Mouse (Mus musculus): ENCODE data around the gene Neurod6. TPM values are rescaled to one million over a fixed set of nuclear protein-coding genes. Genes with fewer than 3 reads are reported as not detected.

Neurod6 gene
- polyA plus RNA-seq, 1 experiment from 2014 or later, result 0.12 TPM

GRCm38 (mm10) chr6:55634662-55635061, 46.4 kb downstream of the Neurod6 start:
- no peak for ATAC-seq (ENCODE audit: insufficient read depth, low FRiP score, low read depth)
- peaks cover 3% of the 10 kb centered on the region; the same call in 1 of the 2 replicates for H3K4me1 ChIP-seq
- no peaks in the 10 kb centered on the region for H3K36me3 ChIP-seq
- no peaks in the 10 kb centered on the region for H3K27me3 ChIP-seq (replicated peaks)
- no peak overlapping the region for H3K9ac ChIP-seq
- no peak overlapping the region for H3K4me2 ChIP-seq
- no peaks in the 10 kb centered on the region for H3K9me3 ChIP-seq
- no peak overlapping the region for H3K27ac ChIP-seq
- 24% methylated on average over 1 of the region's 1 CpGs for WGBS
- no peak overlapping the region for H3K4me3 ChIP-seq (replicated peaks)

Other genes starting within 250 kb of the Neurod6 start
- gene Adcyap1r1, start 229.3 kb downstream of the Neurod6 start, polyA plus RNA-seq (2015; fragmentation: Nextera tagmentation; extraction: Ambion mirVana), result 7.6 and 8.5 TPM in 2 replicates
- gene Itprid1, start 155.6 kb upstream of the Neurod6 start, polyA plus RNA-seq (2015; fragmentation: Nextera tagmentation; extraction: Ambion mirVana), result 0.24 and 0.40 TPM in 2 replicates

Measured in stomach, embryonic 15.5 days (tissue).